Mouse (Mus musculus): ENCODE data around the gene Slc38a3. TPM values are rescaled to one million over a fixed set of nuclear protein-coding genes. Genes with fewer than 3 reads are reported as not detected.
A peak's percentile ranks its signal among the peaks of the same experiment; 100 is the strongest.

The Slc38a3 gene
- polyA plus RNA-seq, 1 experiment from 2014 or later = 0.51 TPM

- Histone ChIP-seq H3K4me3 (ENCODE audit: low read depth, low read length) (no peak overlapping the region), H3K4me2 (replicated peaks; ENCODE audit: low read depth, low read length) (no peak overlapping the region), H3K36me3 (ENCODE audit: insufficient read depth, low read length) (peaks cover 7% of the 10 kb centered on the region; the same call in 1 of the 2 replicates), H3K9me3 (ENCODE audit: low read length) (no peaks in the 10 kb centered on the region), H3K4me1 (ENCODE audit: insufficient read depth, low read depth, low read length) (peaks cover 68% of the 10 kb centered on the region), H3K27ac (ENCODE audit: low read length) (peak overlapping the region; percentile 87), H3K9ac (replicated peaks; ENCODE audit: low read depth) (no peak overlapping the region), H3K27me3 (replicated peaks; ENCODE audit: insufficient read depth, low read length) (no peaks in the 10 kb centered on the region)
- TF ChIP-seq EP300 (IDR thresholded peaks at IDR 0.05) (peak; percentile 62; the same call in 1 of the 2 replicates), CTCF (IDR thresholded peaks at IDR 0.05) (no peak)
- 38% methylated on average over 3 of the region's 3 CpGs for WGBS
- peak; percentile 69 for ATAC-seq
- peak; percentile 71 for DNase-seq (ENCODE audit: low spot score)
Measured at GRCm38 (mm10) chr9:107702606-107703185, 33.4 kb upstream of the Slc38a3 start.

GRCm38 (mm10) chr9:107701594-107701993 is 32.3 kb upstream of the Slc38a3 start:
- ATAC-seq = peak; percentile 62
- H3K27ac ChIP-seq (ENCODE audit: low read length) = peak overlapping the region; percentile 87; the same call in 1 of the 2 replicates
- TF ChIP-seq CTCF (IDR thresholded peaks at IDR 0.05) = no peak
- 0 out of 2 replicates have a peak, but pooled peaks have one; percentile 19 for TF ChIP-seq EP300 (IDR thresholded peaks at IDR 0.05)
- DNase-seq (ENCODE audit: low spot score) = peak; percentile 88
- 0 out of 2 replicates have a peak overlapping the region, but pooled peaks have one; percentile 12 for H3K4me2 ChIP-seq (replicated peaks; ENCODE audit: low read depth, low read length)
- peaks cover 69% of the 10 kb centered on the region for H3K4me1 ChIP-seq (ENCODE audit: insufficient read depth, low read depth, low read length)
- no peaks in the 10 kb centered on the region for H3K27me3 ChIP-seq (replicated peaks; ENCODE audit: insufficient read depth, low read length)
- no peak overlapping the region for H3K9ac ChIP-seq (replicated peaks; ENCODE audit: low read depth)
- WGBS = 8% methylated on average over 12 of the region's 12 CpGs
- no peak overlapping the region for H3K4me3 ChIP-seq (ENCODE audit: low read depth, low read length)
- peaks cover 7% of the 10 kb centered on the region; the same call in 1 of the 2 replicates for H3K36me3 ChIP-seq (ENCODE audit: insufficient read depth, low read length)
- H3K9me3 ChIP-seq (ENCODE audit: low read length) = no peaks in the 10 kb centered on the region

DNA sequence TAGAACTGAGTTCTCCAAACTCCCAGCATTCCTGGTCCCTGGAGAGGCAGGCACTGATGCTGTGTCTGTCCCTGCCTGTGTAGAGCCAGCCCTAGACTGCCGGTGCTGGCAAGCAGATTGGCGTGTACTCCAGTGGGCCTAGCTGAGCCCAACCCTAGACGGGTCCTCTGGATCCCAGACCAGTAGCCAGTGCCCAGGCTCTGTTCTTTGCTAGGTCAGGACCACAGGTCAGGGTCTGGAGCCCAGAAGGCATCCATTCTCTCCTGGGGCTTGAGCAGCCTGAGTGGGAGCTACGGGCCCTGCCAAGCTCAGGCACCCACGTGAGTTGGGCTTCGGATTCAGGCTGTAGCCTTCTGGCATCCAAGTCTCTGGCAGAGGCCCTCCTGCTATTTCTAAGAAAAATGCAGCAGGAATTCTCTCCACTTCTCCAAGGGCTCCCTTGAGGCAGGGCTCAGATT is 30.8 kb upstream of the Slc38a3 start:
- no peak for DNase-seq (ENCODE audit: low spot score)
- no peak for ATAC-seq
- no peaks in the 10 kb centered on the region for H3K9me3 ChIP-seq (ENCODE audit: low read length)
- no peak overlapping the region for H3K4me3 ChIP-seq (ENCODE audit: low read depth, low read length)
- peak overlapping the region; percentile 87 for H3K27ac ChIP-seq (ENCODE audit: low read length)
- H3K4me1 ChIP-seq (ENCODE audit: insufficient read depth, low read depth, low read length) = peaks cover 73% of the 10 kb centered on the region
- no peak overlapping the region for H3K4me2 ChIP-seq (replicated peaks; ENCODE audit: low read depth, low read length)
- 0 out of 2 replicates have a peak, but pooled peaks cover 3% of the 10 kb centered on the region for H3K36me3 ChIP-seq (ENCODE audit: insufficient read depth, low read length)
- H3K9ac ChIP-seq (replicated peaks; ENCODE audit: low read depth) = no peak overlapping the region
- WGBS = 39% methylated on average over 6 of the region's 6 CpGs
- H3K27me3 ChIP-seq (replicated peaks; ENCODE audit: insufficient read depth, low read length) = no peaks in the 10 kb centered on the region
- TF ChIP-seq CTCF (IDR thresholded peaks at IDR 0.05) (no peak), EP300 (IDR thresholded peaks at IDR 0.05) (no peak)

- TF ChIP-seq EP300 (IDR thresholded peaks at IDR 0.05) = no peak
- TF ChIP-seq CTCF (IDR thresholded peaks at IDR 0.05) = peak; percentile 16; the same call in 1 of the 2 replicates
- WGBS = 13% methylated on average over 9 of the region's 9 CpGs
- Histone ChIP-seq H3K9me3 (ENCODE audit: low read length) (no peaks in the 10 kb centered on the region), H3K4me2 (replicated peaks; ENCODE audit: low read depth, low read length) (0 out of 2 replicates have a peak overlapping the region, but pooled peaks have one; percentile 6), H3K27me3 (replicated peaks; ENCODE audit: insufficient read depth, low read length) (no peaks in the 10 kb centered on the region), H3K36me3 (ENCODE audit: insufficient read depth, low read length) (no peaks in the 10 kb centered on the region), H3K4me3 (ENCODE audit: low read depth, low read length) (no peak overlapping the region), H3K4me1 (ENCODE audit: insufficient read depth, low read depth, low read length) (peaks cover 79% of the 10 kb centered on the region), H3K27ac (ENCODE audit: low read length) (peak overlapping the region; percentile 87), H3K9ac (replicated peaks; ENCODE audit: low read depth) (0 out of 2 replicates have a peak overlapping the region, but pooled peaks have one; percentile 6)
- no peak for ATAC-seq
- DNase-seq (ENCODE audit: low spot score) = no peak
Measured at GRCm38 (mm10) chr9:107699376-107699980, 30.1 kb upstream of the Slc38a3 start.

DNA sequence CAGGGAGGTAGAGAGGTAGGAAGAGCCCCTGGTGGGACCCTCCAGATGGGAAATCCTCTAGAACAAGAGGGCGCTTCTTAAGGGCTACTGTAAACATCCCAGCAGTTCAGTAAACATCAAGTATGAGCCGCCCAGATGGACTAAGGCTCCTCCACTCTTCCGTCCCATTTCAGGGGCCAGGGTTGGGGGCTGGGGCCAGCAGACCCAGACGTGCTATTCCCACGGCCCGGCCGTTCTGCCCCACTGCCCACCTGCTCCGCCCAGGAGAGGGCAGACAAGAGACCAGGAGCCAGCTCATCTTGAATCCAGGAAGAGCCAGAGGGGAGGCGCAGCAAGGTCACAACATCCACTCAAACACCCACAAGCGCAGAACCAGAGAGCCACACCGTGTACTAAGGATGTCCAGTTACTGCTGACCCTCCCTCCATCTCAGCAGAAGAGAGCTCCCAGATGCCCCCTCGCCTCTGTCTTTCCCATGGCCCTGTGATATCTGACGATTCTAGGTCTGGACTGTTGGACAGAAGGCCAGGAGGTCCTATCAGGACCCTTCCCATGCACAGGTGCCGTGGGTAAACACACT is 29.4 kb upstream of the Slc38a3 start:
- ATAC-seq (peak; percentile 20; the same call in 1 of the 2 replicates), DNase-seq (ENCODE audit: low spot score) (peak; percentile 58)
- H3K36me3 ChIP-seq (ENCODE audit: insufficient read depth, low read length) = no peaks in the 10 kb centered on the region
- peak overlapping the region; percentile 87 for H3K27ac ChIP-seq (ENCODE audit: low read length)
- H3K4me1 ChIP-seq (ENCODE audit: insufficient read depth, low read depth, low read length) = peaks cover 73% of the 10 kb centered on the region
- H3K9me3 ChIP-seq (ENCODE audit: low read length) = no peaks in the 10 kb centered on the region
- H3K4me3 ChIP-seq (ENCODE audit: low read depth, low read length) = no peak overlapping the region
- TF ChIP-seq CTCF (IDR thresholded peaks at IDR 0.05) = peak; percentile 56
- TF ChIP-seq EP300 (IDR thresholded peaks at IDR 0.05) = peak; percentile 58; the same call in 1 of the 2 replicates
- peak overlapping the region; percentile 6; the same call in 1 of the 2 replicates for H3K9ac ChIP-seq (replicated peaks; ENCODE audit: low read depth)
- WGBS = 9% methylated on average over 14 of the region's 14 CpGs
- H3K4me2 ChIP-seq (replicated peaks; ENCODE audit: low read depth, low read length) = 0 out of 2 replicates have a peak overlapping the region, but pooled peaks have one; percentile 6
- H3K27me3 ChIP-seq (replicated peaks; ENCODE audit: insufficient read depth, low read length) = no peaks in the 10 kb centered on the region
